Mouse (Mus musculus) stomach, postnatal 0 days (tissue): ENCODE measurements around the gene Usp31.

ENCODE experiments used
- CTCF ChIP-seq: IDR thresholded peaks from 2 replicates; pipeline ENCODE4 v1.5.1; 2016; ENCODE audit warnings: antibody characterized with exemption, low read depth, mild to moderate bottlenecking, moderate library complexity
- EP300 ChIP-seq: optimal IDR thresholded peaks from 2 replicates; pipeline ENCODE3; 2016; ENCODE audit warnings: antibody characterized with exemption

DNA sequence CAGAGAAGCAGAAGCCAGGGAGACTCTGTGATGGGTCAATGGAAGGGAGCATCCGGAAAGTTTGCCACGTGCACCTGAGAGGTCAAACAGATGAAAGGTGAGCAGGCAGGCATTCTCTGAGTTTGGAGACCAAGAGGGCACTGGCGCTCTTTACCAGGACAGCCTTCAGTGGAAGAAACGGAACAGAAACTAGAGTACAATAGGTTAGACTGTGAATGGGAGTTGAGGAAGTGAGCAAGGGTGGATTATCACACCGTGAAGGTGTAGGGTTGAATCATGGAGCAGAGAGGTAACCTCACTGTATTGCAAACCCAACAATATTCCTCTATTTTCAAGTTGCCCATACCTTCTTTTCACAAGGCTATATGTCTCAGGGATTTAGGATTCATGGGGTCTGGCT, 43.2 kb upstream of the Usp31 start:
- TF ChIP-seq EP300 (no peak), CTCF (no peak)
